Mouse (Mus musculus) granulocyte monocyte progenitor cell, adult 5-6 weeks (primary cell): Measurements from ENCODE around the gene Otulin. TPM values are rescaled to one million over a fixed set of nuclear protein-coding genes. Genes with fewer than 3 reads are reported as not detected.

Source experiments
- ATAC-seq: replicated peaks from 2 replicates; pipeline ENCODE4 v1.8.0; 2016; ENCODE audit warnings: mild to moderate bottlenecking, moderate TSS enrichment, inconsistent platforms; ENCODE audit not compliant: poor library complexity, severe bottlenecking
- total RNA-seq, 2 experiments: library from RNA; stranded (forward) in 1 of 2; stranded (reverse) in 1 of 2; fragments of 200-712, 200-1000 nt in 1 of 2; fragments of >200 nt in 1 of 2; fragmentation: Nextera tagmentation in 1 of 2; gene quantifications; 2 replicates each; pipeline ENCODE4 v1.2.3; 2014 to 2017

Otulin gene
- total RNA-seq (2014; fragmentation: Nextera tagmentation) (55.0 and 74.2 TPM in 2 replicates), total RNA-seq (2017) (41.3 and 50.3 TPM in 2 replicates)

DNA sequence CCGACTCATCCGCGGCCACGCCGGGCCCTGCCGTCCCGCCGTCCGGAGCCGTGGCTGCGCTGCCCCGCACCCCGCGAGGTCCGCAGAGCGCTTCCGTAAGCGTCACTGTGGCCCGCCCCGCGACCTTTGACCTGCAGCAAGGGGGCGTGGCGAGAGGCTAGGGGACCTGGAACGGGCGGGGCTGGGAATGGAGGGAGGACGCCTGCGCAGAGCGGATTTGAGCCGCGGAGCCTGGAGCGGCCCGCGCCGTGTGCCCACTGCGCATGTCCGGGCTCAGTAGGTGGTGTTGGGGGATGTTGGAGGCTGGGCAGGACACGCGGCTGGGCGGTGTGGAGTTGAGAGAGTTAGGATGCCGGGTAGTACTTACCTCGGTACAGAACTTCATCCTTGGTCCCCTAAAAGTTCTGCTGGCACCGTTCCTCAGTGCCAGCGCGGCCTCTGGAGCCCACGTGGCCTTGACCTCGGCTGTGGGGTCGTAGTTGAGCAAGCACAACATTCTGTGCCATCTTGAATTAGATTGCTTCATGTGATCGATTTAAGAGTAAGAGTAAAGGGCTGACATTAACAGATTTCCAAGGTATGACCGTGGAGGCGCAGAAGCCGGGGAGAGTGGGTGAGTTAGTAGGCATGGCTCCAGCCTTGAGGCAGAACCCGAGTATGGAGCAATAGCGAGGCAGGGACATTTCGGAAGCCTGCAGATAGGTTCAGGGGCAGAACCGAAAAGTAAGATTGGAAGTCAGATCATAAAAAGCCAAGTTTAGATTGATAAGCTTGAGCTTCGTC is at the start of gene Otulin:
Gene Otulin, minus strand, starts transcription at position 93 of the 783 bp plus-strand sequence.
- peak; percentile 90 for ATAC-seq

DNA sequence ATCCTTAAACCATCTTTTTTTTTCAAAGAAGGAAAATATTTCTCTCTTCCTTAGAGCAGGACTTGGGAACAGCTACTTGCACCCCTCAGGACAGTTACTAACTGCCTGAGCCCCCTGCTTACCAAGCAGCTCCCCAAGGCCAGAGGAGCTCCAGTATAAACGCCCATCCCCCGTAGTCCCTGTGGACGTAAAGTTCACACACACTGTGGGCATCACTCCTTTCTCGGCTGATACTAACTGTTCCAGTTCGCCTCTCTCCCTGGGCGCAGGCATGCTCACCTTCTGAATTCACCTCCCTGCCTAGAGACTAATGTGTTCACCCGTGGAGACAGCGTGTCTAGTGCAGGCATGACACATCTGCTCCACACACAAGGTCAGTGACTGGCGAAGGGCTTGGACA is 48.0 kb upstream of the Otulin start:
- no peak for ATAC-seq

- ATAC-seq: no peak
Observed at GRCm38 (mm10) chr15:27677801-27678200, 47.3 kb upstream of the Otulin start.

DNA sequence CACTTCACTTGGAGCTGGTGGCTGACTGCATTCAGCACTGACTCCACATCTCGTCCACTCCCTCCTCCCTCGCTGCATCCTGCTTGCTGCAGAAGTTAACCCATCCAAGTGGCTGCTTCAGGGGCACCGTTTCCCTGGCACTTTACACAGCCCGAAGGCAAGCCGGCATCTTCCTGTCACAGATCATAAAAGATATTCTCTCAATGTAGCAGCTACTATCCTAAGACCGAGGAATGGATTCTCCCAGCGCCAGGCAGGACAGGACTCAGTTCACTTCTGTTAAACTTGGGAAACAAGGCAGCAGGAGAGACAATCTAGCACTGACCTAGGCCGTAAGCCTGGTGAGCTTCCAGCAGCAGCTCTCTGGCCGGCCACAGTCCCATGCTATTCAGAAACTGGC is 45.7 kb upstream of the Otulin start:
- ATAC-seq: no peak

DNA sequence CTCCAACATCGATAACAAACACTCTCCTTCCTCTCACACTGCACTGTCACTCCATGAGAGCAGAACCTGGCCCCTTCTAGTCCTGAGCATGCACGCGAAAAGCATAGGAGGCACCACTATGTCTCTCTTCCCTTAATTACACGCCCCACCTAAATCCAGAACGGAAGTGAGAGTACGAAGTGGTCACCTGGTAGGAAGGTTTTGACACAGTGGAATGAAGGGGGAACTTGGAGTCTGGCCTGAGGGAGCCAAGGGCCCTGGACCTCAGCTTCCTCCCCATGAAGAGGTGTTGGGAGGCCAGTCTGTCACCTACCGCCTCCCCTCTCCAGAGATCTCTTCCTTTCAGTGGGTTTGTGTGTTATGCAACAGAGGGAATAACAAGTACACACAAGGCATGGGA is 44.6 kb upstream of the Otulin start:
- peak; percentile 72 for ATAC-seq

DNA sequence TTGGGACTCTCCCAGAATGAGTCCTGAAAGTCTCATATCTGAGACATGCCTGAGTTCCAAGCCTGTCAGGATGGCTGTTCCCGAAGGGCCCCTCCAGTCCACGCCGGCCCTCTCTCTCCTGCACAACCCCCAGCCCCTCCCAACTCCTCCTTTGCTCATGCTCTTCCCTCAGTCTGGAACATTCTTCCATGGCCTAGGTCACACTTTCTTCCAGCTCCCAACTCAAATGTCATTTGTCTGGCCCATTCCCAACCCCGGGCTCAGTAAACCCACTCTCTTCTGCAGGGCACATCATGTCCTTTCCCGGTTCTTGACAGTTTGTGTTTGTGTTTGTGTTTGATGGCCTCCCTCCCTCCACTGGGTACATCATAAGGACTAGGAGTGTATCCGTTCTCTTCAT is 43.5 kb upstream of the Otulin start:
- ATAC-seq: no peak

GRCm38 (mm10) chr15:27673151-27673550 is 42.7 kb upstream of the Otulin start:
- ATAC-seq: 0 out of 2 replicates have a peak, but pooled peaks have one; percentile 2

GRCm38 (mm10) chr15:27672259-27672658 is 41.8 kb upstream of the Otulin start:
- no peak for ATAC-seq

DNA sequence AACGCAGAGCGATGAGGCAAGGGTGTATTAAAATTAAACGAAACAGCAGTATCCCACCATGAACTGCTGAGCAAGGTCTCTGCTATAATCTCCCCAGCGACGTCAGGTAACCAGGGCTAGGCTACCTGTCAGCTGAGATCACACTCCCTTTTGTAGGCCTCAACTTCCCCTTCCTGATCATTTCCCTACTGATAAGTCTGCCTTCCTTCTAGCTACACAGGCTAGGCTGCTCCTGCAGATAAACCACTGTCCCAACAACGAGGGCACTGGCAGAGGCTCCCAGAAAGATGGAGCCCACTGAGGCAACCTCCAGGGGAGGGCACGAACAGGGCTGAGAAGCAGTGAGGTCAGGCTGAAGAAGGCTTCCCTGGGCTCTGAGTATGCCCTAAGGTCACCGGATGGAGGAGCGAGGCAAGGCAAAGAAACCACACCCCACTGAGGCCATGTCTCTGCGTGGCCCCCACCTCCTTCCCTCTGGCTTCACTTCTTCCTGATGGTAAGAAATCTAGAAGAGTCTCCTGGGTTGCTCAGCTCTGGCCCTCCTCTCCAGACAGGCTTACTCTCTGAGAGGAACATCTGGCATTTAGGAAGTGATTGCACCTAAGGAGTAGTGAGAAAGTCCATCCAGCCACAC is 41.2 kb upstream of the Otulin start:
- peak; percentile 21 for ATAC-seq

DNA sequence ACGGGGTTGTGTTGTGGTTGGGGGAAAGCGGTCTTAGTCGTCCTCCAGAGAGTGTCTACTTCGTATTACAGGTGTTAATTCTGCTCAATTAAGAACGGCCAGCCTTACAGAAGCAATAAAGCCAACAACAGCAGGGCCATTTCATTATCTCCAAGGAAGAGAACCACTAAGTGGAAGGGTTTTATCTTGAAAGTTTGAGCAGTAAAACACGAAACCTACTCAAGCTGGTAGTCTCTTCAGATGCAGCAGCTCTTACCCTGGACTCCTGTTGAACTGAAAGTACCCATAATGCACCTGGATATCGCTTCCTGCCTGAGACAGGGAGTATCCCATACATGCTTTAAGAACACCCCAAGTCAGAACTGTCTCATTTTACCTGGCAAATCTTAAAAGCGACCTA is 40.2 kb upstream of the Otulin start:
- ATAC-seq: no peak

- no peak for ATAC-seq
Observed at GRCm38 (mm10) chr15:27669931-27670411, 39.5 kb upstream of the Otulin start.

DNA sequence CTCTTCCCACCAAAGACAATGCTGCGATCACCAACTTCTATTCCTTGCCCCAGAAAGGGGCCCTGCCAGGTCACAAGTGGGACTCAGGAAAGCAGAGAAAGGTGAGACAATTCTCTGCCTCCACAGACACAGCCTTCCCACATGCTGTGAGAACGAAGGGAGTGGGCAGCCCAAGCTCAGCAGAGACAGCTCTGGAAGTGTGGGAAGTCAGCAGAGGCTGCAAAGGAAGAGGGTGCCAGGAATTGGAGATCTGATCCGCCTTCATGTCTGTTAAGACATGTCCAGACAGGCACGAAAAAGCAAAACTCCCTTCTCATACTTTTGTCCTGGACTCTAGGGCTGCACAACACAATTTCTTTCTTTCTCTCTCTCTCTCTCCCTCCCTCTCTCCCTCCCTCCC is 38.8 kb upstream of the Otulin start:
- ATAC-seq: no peak

DNA sequence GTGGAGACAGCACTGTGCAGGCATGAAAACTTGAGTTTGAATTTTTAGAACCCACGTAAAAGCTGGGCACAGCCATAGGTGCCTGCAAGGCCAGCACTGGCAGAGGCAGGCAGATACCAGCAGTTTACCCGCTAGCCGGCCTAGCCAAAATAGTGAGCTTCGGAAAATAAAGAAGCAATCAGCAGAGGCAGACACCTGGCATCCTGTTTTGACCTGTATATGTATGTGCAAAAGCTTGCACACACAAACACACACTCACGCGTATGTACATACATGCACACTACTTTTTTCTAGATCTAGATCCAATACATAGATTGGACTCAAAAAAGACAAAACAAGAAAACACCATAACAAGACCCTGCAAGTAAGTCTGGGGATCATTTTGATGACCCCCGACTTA is 38.1 kb upstream of the Otulin start:
- no peak for ATAC-seq

DNA sequence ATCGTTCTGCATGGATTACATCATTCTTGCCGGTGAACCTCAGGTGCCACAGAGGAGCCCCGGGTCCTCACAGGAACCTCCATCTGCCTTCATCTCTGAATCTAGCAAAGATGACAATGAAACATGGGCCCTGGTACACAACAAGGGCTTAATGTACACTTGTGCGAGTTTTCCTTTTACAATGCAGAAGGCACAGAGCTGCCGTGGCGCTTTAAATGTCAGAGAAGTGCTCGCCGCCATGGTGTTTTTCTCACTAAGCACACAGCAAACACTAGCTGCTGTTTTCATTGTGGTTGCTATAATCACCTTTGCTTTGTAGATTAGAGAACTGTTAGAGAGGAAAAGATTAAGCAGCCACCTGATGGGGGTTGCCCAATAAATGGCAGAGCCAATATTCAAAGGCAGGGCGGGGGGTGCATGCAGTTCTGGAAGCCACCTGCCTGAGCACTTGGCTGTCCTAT is 37.5 kb upstream of the Otulin start:
- ATAC-seq: no peak

- no peak for ATAC-seq
Observed at GRCm38 (mm10) chr15:27666911-27667539, 36.5 kb upstream of the Otulin start.

GRCm38 (mm10) chr15:27665392-27665911 is 35.0 kb upstream of the Otulin start:
- peak; percentile 60 for ATAC-seq

DNA sequence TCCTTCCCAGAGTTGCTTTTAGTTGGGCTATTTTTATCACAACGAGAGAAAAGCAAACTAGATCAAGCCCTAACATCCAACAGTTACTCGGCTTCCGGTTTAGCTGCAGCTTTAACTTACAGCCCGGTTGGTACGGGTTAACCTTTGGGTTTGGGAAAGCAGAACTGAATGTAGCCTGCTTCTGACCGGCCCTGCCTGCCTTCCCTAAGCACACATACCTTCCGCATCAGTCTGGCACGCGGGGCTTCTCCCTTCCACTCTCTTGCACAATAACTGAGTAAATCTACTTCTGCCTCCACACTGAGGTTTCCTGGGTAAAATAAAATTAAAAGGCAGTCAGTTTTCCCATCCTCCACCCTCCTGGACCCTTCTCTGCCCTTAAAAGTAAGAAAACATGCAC is 33.6 kb upstream of the Otulin start:
- ATAC-seq: peak; percentile 80

DNA sequence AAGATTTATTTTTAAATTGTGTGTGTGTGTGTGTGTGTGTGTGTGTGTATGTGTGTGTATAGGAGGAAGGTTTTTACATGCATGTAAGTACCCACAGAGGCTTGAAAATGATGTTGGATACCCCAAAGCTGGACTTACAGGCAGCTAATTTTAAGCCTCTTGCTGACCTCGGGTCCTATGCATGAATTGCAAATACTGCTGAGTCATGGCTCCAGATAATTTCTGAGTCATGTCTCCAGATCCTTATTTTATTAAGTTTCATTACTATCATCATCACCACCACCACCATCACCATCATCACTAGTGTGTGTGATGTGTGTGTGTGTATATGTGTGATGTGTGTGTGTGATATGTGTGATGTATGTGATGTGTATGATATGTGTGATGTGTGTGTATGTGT is 32.2 kb upstream of the Otulin start:
- no peak for ATAC-seq

GRCm38 (mm10) chr15:27661696-27662095 is 31.2 kb upstream of the Otulin start:
- ATAC-seq: no peak

GRCm38 (mm10) chr15:27659592-27660244 is 29.2 kb upstream of the Otulin start:
- peak; percentile 64 for ATAC-seq
